In genomic region chr17:29145101-29145500, GRCm38 (mm10) we compare ENCODE assay signal across 28 mouse cellular contexts. TPM values are rescaled to one million over a fixed set of nuclear protein-coding genes. Genes with fewer than 3 reads are reported as not detected.
DNase-seq lines count a peak whose midpoint lies in the region; ATAC-seq and TF ChIP-seq lines count a peak whose summit lies in the region.
"Had no signal": no experiment of that assay in that cellular context is flagged by ENCODE, and none has a peak within 500 bp of the region (broad histone marks: within the 10 kb centered on the region; RNA-seq: fewer than 3 reads in every experiment).

No protein-coding gene starts in this region.

- H3K27me3 ChIP-seq in CH12.LX (replicated peaks) = peaks cover 11% of the 10 kb centered on the region
- H3K27me3 ChIP-seq: embryonic facial prominence, embryonic 13.5 days; forebrain, embryonic 12.5 days; forebrain, embryonic 15.5 days; heart, embryonic 12.5 days; heart, embryonic 15.5 days; hindbrain, embryonic 13.5 days had no signal

- ATAC-seq in neutrophil, adult 5-6 weeks (ENCODE audit: extremely low read depth, insufficient number of reproducible peaks, low FRiP score, poor library complexity, severe bottlenecking) = peak; percentile 47; the same call in 1 of the 2 replicates
- ATAC-seq: activated CD4-positive, CD25-positive, alpha-beta regulatory T cell, adult 4 months; forebrain, embryonic 15.5 days; hindbrain, embryonic 16.5 days had no signal

- no peak for TF ChIP-seq EP300 in CH12.LX (IDR thresholded peaks at IDR 0.05; ENCODE audit: low read length)

- no peak overlapping the region for H3K9ac ChIP-seq in CH12.LX (ENCODE audit: insufficient read depth, low read depth)
- H3K9ac ChIP-seq: embryonic facial prominence, embryonic 13.5 days; forebrain, embryonic 12.5 days; forebrain, embryonic 15.5 days; heart, embryonic 12.5 days; heart, embryonic 15.5 days; hindbrain, embryonic 13.5 days had no signal

- H3K4me1 ChIP-seq in CH12.LX (ENCODE audit: control insufficient read depth in 1 of 2, insufficient read depth in 2 of 2) = peaks cover 26 to 33% of the 10 kb centered on the region in 2 experiments
- H3K4me1 ChIP-seq: forebrain, embryonic 15.5 days; hindbrain, embryonic 13.5 days had no signal

- H3K27ac ChIP-seq in CH12.LX (ENCODE audit: insufficient read depth, low read depth) = no peak overlapping the region
- H3K27ac ChIP-seq: embryonic facial prominence, embryonic 10.5 days; embryonic facial prominence, embryonic 13.5 days; forebrain, embryonic 12.5 days; forebrain, embryonic 15.5 days; heart, embryonic 15.5 days; hindbrain, embryonic 10.5 days; hindbrain, embryonic 13.5 days had no signal

- no peaks in the 10 kb centered on the region for H3K79me2 ChIP-seq in CH12.LX (replicated peaks; ENCODE audit: control insufficient read depth, extremely low read depth, insufficient read depth, poor library complexity, severe bottlenecking)

- H3K4me2 ChIP-seq in CH12.LX (ENCODE audit: insufficient read depth, low read depth, poor library complexity, severe bottlenecking) = no peak overlapping the region
- H3K4me2 ChIP-seq: embryonic facial prominence, embryonic 13.5 days; forebrain, embryonic 12.5 days; forebrain, embryonic 15.5 days; heart, embryonic 12.5 days; heart, embryonic 15.5 days; hindbrain, embryonic 13.5 days had no signal

- no peak for TF ChIP-seq RAD21 in CH12.LX (IDR thresholded peaks at IDR 0.05; ENCODE audit: low read depth, low read length)

- dilution Hi-C loops in CH12.LX (cut with MboI; ENCODE audit: extremely low pct_ligation_motif_present, extremely low pct_unique_long_range_greater_than_20kb, low sequenced_read_pairs) = no loop called here

- in situ Hi-C loops in CH12.LX (cut with MboI; ENCODE audit: low pct_ligation_motif_present, low pct_unique_long_range_greater_than_20kb, low sequenced_read_pairs) = no loop called here

- no peak for TF ChIP-seq POLR2A in CH12.LX (IDR thresholded peaks at IDR 0.05; ENCODE audit: low read depth, low read length)

- H3K9me3 ChIP-seq in CH12.LX (replicated peaks; ENCODE audit: low read length) = no peaks in the 10 kb centered on the region
- H3K9me3 ChIP-seq: forebrain, embryonic 12.5 days; forebrain, embryonic 15.5 days; heart, embryonic 15.5 days; hindbrain, embryonic 13.5 days had no signal

- TF ChIP-seq CTCF in CH12.LX (conservative IDR thresholded peaks at IDR 0.05 in 1 of 2, IDR thresholded peaks at IDR 0.05 in 1 of 2; ENCODE audit: low read depth in 2 of 2, low read length in 2 of 2) = no peak

- H3K36me3 ChIP-seq in CH12.LX (replicated peaks in 1 of 2; ENCODE audit: control insufficient read depth in 1 of 2, insufficient read depth in 1 of 2, low read length in 1 of 2) = no peaks in the 10 kb centered on the region
- H3K36me3 ChIP-seq: embryonic facial prominence, embryonic 10.5 days; embryonic facial prominence, embryonic 13.5 days; forebrain, embryonic 12.5 days; forebrain, embryonic 15.5 days; heart, embryonic 12.5 days; heart, embryonic 15.5 days; hindbrain, embryonic 10.5 days; hindbrain, embryonic 13.5 days had no signal

- peak overlapping the region in 1 of 3 experiments; percentile 7 for H3K4me3 ChIP-seq in CH12.LX (replicated peaks in 1 of 3; ENCODE audit: low read depth in 2 of 3, low read length in 2 of 3, poor library complexity in 1 of 3)
- H3K4me3 ChIP-seq: embryonic facial prominence, embryonic 10.5 days; embryonic facial prominence, embryonic 13.5 days; erythroblast, embryonic 14.5 days; forebrain, embryonic 12.5 days; forebrain, embryonic 15.5 days; heart, embryonic 12.5 days; heart, embryonic 15.5 days; hindbrain, embryonic 10.5 days; hindbrain, embryonic 13.5 days had no signal

- peak; percentile 51 to 61 for DNase-seq in spleen, postnatal 36 days (ENCODE audit: low spot score in 2 of 2)
- DNase-seq in spleen, postnatal 14 days (ENCODE audit: low spot score in 2 of 2) = no peak
- peak; percentile 48 for DNase-seq in CH12.LX (ENCODE audit: extremely low read depth)
- no peak for DNase-seq in retina, postnatal 1 day
- DNase-seq in lung, postnatal 4 days = no peak
- DNase-seq: adrenal gland, adult 8-10 months; adrenal gland, postnatal 25 days; cerebellum, adult 11-12 months; cerebellum, adult 8-10 months; cerebellum, postnatal 10 days; cerebellum, postnatal 36 days; embryo, embryonic 11 days; gastrocnemius, postnatal 25 days; heart, adult 18-20 months; heart, postnatal 10 days; heart, postnatal 36 days had no signal

TF ChIP-seq in CH12.LX, 34 proteins besides CTCF, POLR2A, EP300 and RAD21:
- TF ChIP-seq SIN3A (IDR thresholded peaks at IDR 0.05; ENCODE audit: low read length) (no peak), BHLHE40 (IDR thresholded peaks at IDR 0.05; ENCODE audit: low read depth, low read length) (peak; percentile 89), ELF1 (IDR thresholded peaks at IDR 0.05; ENCODE audit: low read depth, low read length) (no peak), ZNF384 (IDR thresholded peaks at IDR 0.05; ENCODE audit: low read depth, low read length) (no peak), MYC (IDR thresholded peaks at IDR 0.05; ENCODE audit: low read depth, low read length) (0 out of 2 replicates have a peak, but pooled peaks have one; percentile 50), E2F4 (IDR thresholded peaks at IDR 0.05; ENCODE audit: insufficient replicate concordance, low read depth, low read length) (no peak), HCFC1 (IDR thresholded peaks at IDR 0.05; ENCODE audit: low read depth, low read length) (no peak), JUN (IDR thresholded peaks at IDR 0.05; ENCODE audit: insufficient read depth, low read depth, low read length) (peak; percentile 64; the same call in 1 of the 2 replicates), MAX (IDR thresholded peaks at IDR 0.05; ENCODE audit: low read length) (peak; percentile 89), ETS1 (conservative IDR thresholded peaks at IDR 0.05; ENCODE audit: low read depth, low read length) (no peak; the same call in 1 of the 2 replicates), KAT2A (IDR thresholded peaks at IDR 0.05; ENCODE audit: insufficient replicate concordance, low read length) (no peak), IRF4 (IDR thresholded peaks at IDR 0.05; ENCODE audit: low read depth, low read length) (peak; percentile 18; the same call in 1 of the 2 replicates), RCOR1 (conservative IDR thresholded peaks at IDR 0.05; ENCODE audit: low read depth, low read length) (no peak), TCF12 (IDR thresholded peaks at IDR 0.05; ENCODE audit: low read depth, low read length) (peak; percentile 48; the same call in 1 of the 2 replicates), TBP (conservative IDR thresholded peaks at IDR 0.05; ENCODE audit: low read depth, low read length) (no peak), SMC3 (IDR thresholded peaks at IDR 0.05; ENCODE audit: low read depth, low read length) (no peak), MXI1 (IDR thresholded peaks at IDR 0.05; ENCODE audit: low read depth, low read length) (no peak; the same call in 1 of the 2 replicates), JUND (conservative IDR thresholded peaks at IDR 0.05; ENCODE audit: low read depth, low read length) (peak; percentile 60)

RNA-seq across cellular contexts. Expression of gene Rab44, which starts 31.2 kb away (rescaled TPM):
- total RNA-seq in CH12.LX (2012; rRNA removed) = 0.17 and 0.34 TPM in 2 replicates
- 0.12 TPM in 1 of 2 replicates, not detected in the other for total RNA-seq in CH12.LX (2014; rRNA removed)
- 0.30 TPM in 1 of 2 replicates, not detected in the other for polyA plus RNA-seq in CH12.LX (2012; ENCODE audit: insufficient read length, low read depth)
- 92.5 and 114 TPM in 2 replicates for total RNA-seq in neutrophil, adult 5-6 weeks (2017)
- polyA plus RNA-seq: activated CD4-positive, CD25-positive, alpha-beta regulatory T cell, adult 4 months; hindbrain, embryonic 10.5 days had no signal

RNA-seq across cellular contexts. Expression of gene Cdkn1a, which starts 54.3 kb away (rescaled TPM):
- total RNA-seq in CH12.LX (2012; rRNA removed) (25.3 and 37.5 TPM in 2 replicates), CH12.LX (2014; rRNA removed) (9.1 and 10.6 TPM in 2 replicates)
- 55.0 and 59.1 TPM in 2 replicates for polyA plus RNA-seq in CH12.LX (2012; ENCODE audit: insufficient read length, low read depth)
- 1.3 and 2.1 TPM in 2 replicates for total RNA-seq in neutrophil, adult 5-6 weeks (2017)

Comparison
In these comparisons a context has a peak if more than half of its experiments do, and no peak if none do; other contexts are left out.
1. DNase-seq: peak in spleen, postnatal 36 days (2 of 2) and CH12.LX (single experiment); none in spleen, postnatal 14 days (0 of 2), retina, postnatal 1 day (single experiment) and lung, postnatal 4 days (0 of 2).
2. RNA of gene Rab44, which starts 31.2 kb away (total RNA-seq): 92.5 to 114 TPM in neutrophil, adult 5-6 weeks; 0.12 to 0.34 TPM in CH12.LX; every median in the first group is over 10 times any median in the second.